ENCODE assay signal across 22 mouse cellular contexts in the genomic region with DNA sequence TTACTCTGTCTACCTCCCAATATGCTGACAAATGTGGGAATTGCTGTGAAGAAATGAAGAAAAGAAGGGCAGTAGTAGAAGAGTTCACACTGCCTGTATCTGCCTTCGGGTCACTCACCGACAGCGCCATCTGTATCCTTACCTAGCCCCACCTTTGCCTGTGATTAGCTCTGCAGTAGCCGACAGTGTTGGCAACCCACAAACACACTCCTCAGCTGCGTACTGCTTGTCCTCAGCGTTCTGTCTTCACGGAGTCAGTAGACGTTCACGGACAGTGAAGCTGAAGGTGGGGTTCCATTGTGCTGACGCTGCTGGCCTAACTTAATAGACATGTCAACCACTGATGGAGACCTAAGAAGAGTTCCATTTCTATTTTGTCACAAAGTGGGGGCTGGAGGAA.
DNase-seq lines count a peak whose midpoint lies in the region; ATAC-seq and TF ChIP-seq lines count a peak whose summit lies in the region.
"Had no signal": no experiment of that assay in that cellular context is flagged by ENCODE, and none has a peak within 500 bp of the region (broad histone marks: within the 10 kb centered on the region; RNA-seq: fewer than 3 reads in every experiment).

No protein-coding gene starts in this region.

- 0 out of 2 replicates have a peak, but pooled peaks have one; percentile 28 for ATAC-seq in cerebellum, adult (ENCODE audit: insufficient number of reproducible peaks, low FRiP score, low TSS enrichment)
- 0 out of 2 replicates have a peak, but pooled peaks have one; percentile 14 for ATAC-seq in midbrain, embryonic 13.5 days
- ATAC-seq in midbrain, postnatal 0 days (ENCODE audit: low FRiP score) = no peak; the same call in 1 of the 2 replicates
- peak; percentile 22; the same call in 1 of the 2 replicates for ATAC-seq in hindbrain, embryonic 16.5 days
- ATAC-seq: CD4-positive, CD25-positive, alpha-beta regulatory T cell, adult 4 months; inflammation-experienced regulatory T-cells, adult 6 months; intestine, postnatal 0 days had no signal

- no peak overlapping the region for H3K4me2 ChIP-seq in midbrain, embryonic 13.5 days (replicated peaks)
- H3K4me2 ChIP-seq in midbrain, postnatal 0 days (ENCODE audit: low read depth, low read length, poor library complexity, severe bottlenecking) = no peak overlapping the region
- H3K4me2 ChIP-seq in hindbrain, embryonic 16.5 days (ENCODE audit: low read length) = no peak overlapping the region
- H3K4me2 ChIP-seq: embryonic facial prominence, embryonic 13.5 days; heart, embryonic 13.5 days had no signal

- H3K9me3 ChIP-seq in midbrain, embryonic 13.5 days = no peaks in the 10 kb centered on the region
- H3K9me3 ChIP-seq in midbrain, postnatal 0 days (ENCODE audit: low read length) = no peaks in the 10 kb centered on the region
- no peaks in the 10 kb centered on the region for H3K9me3 ChIP-seq in hindbrain, embryonic 16.5 days (ENCODE audit: control insufficient read depth, low read length)
- H3K9me3 ChIP-seq: embryonic facial prominence, embryonic 13.5 days; heart, embryonic 13.5 days had no signal

- no peak for DNase-seq in cerebellum, adult 11-12 months
- DNase-seq in heart, adult 11 months = peak; percentile 74
- DNase-seq in heart, postnatal 14 days = no peak
- no peak for DNase-seq in midbrain, postnatal 0 days (ENCODE audit: low spot score)
- no peak for DNase-seq in liver
- DNase-seq: adrenal gland, adult 8-10 months; adrenal gland, postnatal 36 days; B cell, adult 2 months; cerebellum, adult 11 months; cerebellum, adult 9-10 months; cerebellum, postnatal 25 days; gastrocnemius, adult 2 months; gastrocnemius, postnatal 25 days; heart, postnatal 4 days had no signal

- WGBS in midbrain, embryonic 13.5 days = 69% methylated on average over 10 of the region's 10 CpGs
- 65% methylated on average over 10 of the region's 10 CpGs for WGBS in midbrain, postnatal 0 days
- WGBS in hindbrain, embryonic 16.5 days = 76% methylated on average over 10 of the region's 10 CpGs

- no peak for TF ChIP-seq CTCF in midbrain, postnatal 0 days (IDR thresholded peaks at IDR 0.05)

- H3K36me3 ChIP-seq in midbrain, embryonic 13.5 days = 0 out of 2 replicates have a peak, but pooled peaks cover 5% of the 10 kb centered on the region
- no peaks in the 10 kb centered on the region for H3K36me3 ChIP-seq in midbrain, postnatal 0 days (ENCODE audit: insufficient read depth, low read length)
- H3K36me3 ChIP-seq in hindbrain, embryonic 16.5 days (ENCODE audit: control insufficient read depth, insufficient read depth, low read length) = no peaks in the 10 kb centered on the region

- no peak overlapping the region for H3K4me3 ChIP-seq in midbrain, embryonic 13.5 days (replicated peaks)
- no peak overlapping the region for H3K4me3 ChIP-seq in midbrain, postnatal 0 days (ENCODE audit: low read depth, low read length)
- H3K4me3 ChIP-seq in hindbrain, embryonic 16.5 days (ENCODE audit: low read length) = no peak overlapping the region
- H3K4me3 ChIP-seq: embryonic facial prominence, embryonic 13.5 days; gastrocnemius, adult 2 months; heart, embryonic 13.5 days had no signal

- 0 out of 2 replicates have a peak, but pooled peaks cover 4% of the 10 kb centered on the region for H3K4me1 ChIP-seq in midbrain, embryonic 13.5 days (replicated peaks)
- no peaks in the 10 kb centered on the region for H3K4me1 ChIP-seq in midbrain, postnatal 0 days (ENCODE audit: insufficient read depth, low read length)
- no peaks in the 10 kb centered on the region for H3K4me1 ChIP-seq in hindbrain, embryonic 16.5 days (ENCODE audit: control insufficient read depth, insufficient read depth, low read depth, low read length)
- H3K4me1 ChIP-seq: embryonic facial prominence, embryonic 13.5 days had no signal

- intact Hi-C loops in heart, postnatal 14 days (cut with DNase I) = no loop called here

- H3K27ac ChIP-seq in midbrain, embryonic 13.5 days = no peak overlapping the region
- no peak overlapping the region; the same call in 1 of the 2 replicates for H3K27ac ChIP-seq in midbrain, postnatal 0 days (ENCODE audit: low read depth, low read length)
- no peak overlapping the region for H3K27ac ChIP-seq in hindbrain, embryonic 16.5 days (ENCODE audit: low read depth, low read length)
- H3K27ac ChIP-seq: embryonic facial prominence, embryonic 13.5 days; gastrocnemius, adult 2 months; heart, embryonic 13.5 days had no signal

- H3K9ac ChIP-seq in midbrain, embryonic 13.5 days (replicated peaks) = no peak overlapping the region
- no peak overlapping the region for H3K9ac ChIP-seq in midbrain, postnatal 0 days (replicated peaks; ENCODE audit: low read length, poor library complexity, severe bottlenecking)
- no peak overlapping the region for H3K9ac ChIP-seq in hindbrain, embryonic 16.5 days (ENCODE audit: low read depth, low read length)
- H3K9ac ChIP-seq: embryonic facial prominence, embryonic 13.5 days; heart, embryonic 13.5 days had no signal

- no peaks in the 10 kb centered on the region for H3K27me3 ChIP-seq in midbrain, embryonic 13.5 days
- H3K27me3 ChIP-seq in midbrain, postnatal 0 days (ENCODE audit: insufficient read depth, low read length) = no peaks in the 10 kb centered on the region
- no peaks in the 10 kb centered on the region for H3K27me3 ChIP-seq in hindbrain, embryonic 16.5 days (replicated peaks; ENCODE audit: control insufficient read depth, insufficient read depth, low read length)
- H3K27me3 ChIP-seq: embryonic facial prominence, embryonic 13.5 days; heart, embryonic 13.5 days had no signal
